Mouse (Mus musculus): ENCODE data around the gene Fdx1l. TPM values are rescaled to one million over a fixed set of nuclear protein-coding genes. Genes with fewer than 3 reads are reported as not detected.

The Fdx1l gene
- polyA plus RNA-seq, 1 experiment from 2014 or later = 61.0 TPM

DNA sequence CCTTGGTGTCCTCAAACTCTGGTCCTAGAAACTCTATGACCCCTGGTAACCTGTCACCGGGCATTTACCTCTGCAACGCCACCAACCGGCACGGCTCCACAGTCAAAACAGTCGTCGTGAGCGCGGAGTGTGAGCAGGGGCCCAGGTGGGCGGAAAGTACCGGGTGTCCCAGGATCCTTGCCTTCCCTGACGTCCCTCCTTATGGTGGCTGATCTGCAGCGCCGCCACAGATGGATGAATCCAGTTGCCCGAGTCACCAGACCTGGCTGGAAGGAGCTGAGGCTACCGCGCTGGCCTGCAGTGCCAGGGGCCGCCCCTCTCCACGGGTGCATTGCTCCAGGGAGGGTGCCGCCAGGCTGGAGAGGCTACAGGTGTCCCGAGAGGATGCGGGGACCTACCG is 36.7 kb downstream of the Fdx1l start:
- CTCF ChIA-PET = no interaction called here

DNA sequence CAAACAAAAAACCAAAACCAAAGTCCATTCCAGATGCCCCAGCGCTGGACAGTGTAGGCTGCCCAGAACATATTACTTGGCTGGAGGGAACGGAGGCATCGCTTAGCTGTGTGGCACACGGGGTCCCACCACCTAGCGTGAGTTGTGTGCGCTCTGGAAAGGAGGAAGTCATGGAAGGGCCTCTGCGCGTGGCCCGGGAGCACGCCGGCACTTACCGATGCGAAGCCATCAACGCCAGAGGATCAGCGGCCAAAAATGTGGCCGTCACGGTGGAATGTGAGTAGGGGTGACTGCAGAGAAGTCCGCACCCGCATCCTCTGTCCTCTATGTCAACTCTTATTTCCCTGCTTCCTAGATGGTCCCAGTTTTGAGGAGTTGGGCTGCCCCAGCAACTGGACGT is 37.3 kb downstream of the Fdx1l start:
- ATAC-seq (no peak), DNase-seq (ENCODE audit: low read depth, low spot score) (no peak)
- in situ Hi-C loops (cut with MboI; ENCODE audit: low pct_unique_long_range_greater_than_20kb) = no loop called here
- ChIA-PET CTCF (no interaction called here), POLR2A (no interaction called here)
- no peaks in the 10 kb centered on the region for H3K27me3 ChIP-seq
- TF ChIP-seq CTCF (IDR thresholded peaks at IDR 0.05) = no peak

More for the DNA sequence above, 36.7 kb downstream of the Fdx1l start:
- POLR2A ChIA-PET = no interaction called here
- in situ Hi-C loops (cut with MboI; ENCODE audit: low pct_unique_long_range_greater_than_20kb) = no loop called here
- no peak for TF ChIP-seq CTCF (IDR thresholded peaks at IDR 0.05)
- no peak for ATAC-seq
- no peak for DNase-seq (ENCODE audit: low read depth, low spot score)
- H3K27me3 ChIP-seq = no peaks in the 10 kb centered on the region

- DNase-seq (ENCODE audit: low read depth, low spot score) = no peak
- ATAC-seq = no peak
- no peak for TF ChIP-seq CTCF (IDR thresholded peaks at IDR 0.05)
- H3K27me3 ChIP-seq = no peaks in the 10 kb centered on the region
- in situ Hi-C loops (cut with MboI; ENCODE audit: low pct_unique_long_range_greater_than_20kb) = no loop called here
- CTCF ChIA-PET = no interaction called here
- POLR2A ChIA-PET = no interaction called here
These were observed 37.8 kb downstream of the Fdx1l start for GRCm38 (mm10) chr9:21035586-21035985.

- ATAC-seq = no peak
- ChIA-PET POLR2A (no interaction called here), CTCF (no interaction called here)
- no peak for TF ChIP-seq CTCF (IDR thresholded peaks at IDR 0.05)
- H3K27me3 ChIP-seq = no peaks in the 10 kb centered on the region
- in situ Hi-C loops (cut with MboI; ENCODE audit: low pct_unique_long_range_greater_than_20kb) = loop anchor here (5.0 kb wide), 2 partner anchors 38 to 98 kb away; partner anchors contain the start of genes Fdx1l, Gm49373 and Tyk2
- DNase-seq (ENCODE audit: low read depth, low spot score) = no peak
These were observed 38.8 kb downstream of the Fdx1l start for GRCm38 (mm10) chr9:21034481-21035085.

- in situ Hi-C loops (cut with MboI; ENCODE audit: low pct_unique_long_range_greater_than_20kb) = loop anchor here (5.0 kb wide), 2 partner anchors 39 to 99 kb away; partner anchors contain the start of genes Fdx1l, Gm49373 and Tyk2
- peak; percentile 55 for ATAC-seq
- CTCF ChIA-PET = interaction anchor here (1.5 kb wide), 1 partner anchor 104 kb away, joined by 6 read pairs; no protein-coding TSS in a partner anchor
- POLR2A ChIA-PET = interaction anchor here (0.6 to 1.0 kb wide), 2 partner anchors 33 to 82 kb away, joined by 3 read pairs; no protein-coding TSS in a partner anchor
- DNase-seq (ENCODE audit: low read depth, low spot score) = peak; percentile 48
- H3K27me3 ChIP-seq = no peaks in the 10 kb centered on the region
- TF ChIP-seq CTCF (IDR thresholded peaks at IDR 0.05) = no peak
These were observed 40.3 kb downstream of the Fdx1l start for GRCm38 (mm10) chr9:21033136-21033535.

DNA sequence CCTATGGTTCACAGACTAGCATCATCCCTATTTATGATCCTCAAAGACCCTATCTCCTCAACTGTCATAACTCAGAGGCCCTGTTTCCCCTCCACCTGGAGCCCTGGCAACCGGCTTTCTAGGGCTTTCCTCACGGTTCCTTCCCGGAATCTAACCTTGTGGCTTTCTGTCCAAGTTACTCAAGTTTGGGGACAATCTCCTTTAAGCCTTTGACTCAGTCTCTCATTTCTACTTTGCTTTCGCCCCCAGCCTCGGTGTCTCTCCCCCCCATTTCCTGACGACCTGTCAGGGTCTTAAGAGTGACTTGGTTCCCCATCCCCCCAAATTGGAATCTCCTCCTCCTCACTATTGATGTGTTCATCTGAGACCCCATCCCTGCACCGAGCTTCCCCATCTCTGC is 40.9 kb downstream of the Fdx1l start:
- ATAC-seq (no peak), DNase-seq (ENCODE audit: low read depth, low spot score) (no peak)
- POLR2A ChIA-PET = no interaction called here
- no peak for TF ChIP-seq CTCF (IDR thresholded peaks at IDR 0.05)
- CTCF ChIA-PET = interaction anchor here (1.5 kb wide), 1 partner anchor 105 kb away, joined by 6 read pairs; no protein-coding TSS in a partner anchor
- in situ Hi-C loops (cut with MboI; ENCODE audit: low pct_unique_long_range_greater_than_20kb) = loop anchor here (5.0 kb wide), 2 partner anchors 40 to 100 kb away; partner anchors contain the start of genes Fdx1l, Gm49373 and Tyk2
- H3K27me3 ChIP-seq = no peaks in the 10 kb centered on the region

DNA sequence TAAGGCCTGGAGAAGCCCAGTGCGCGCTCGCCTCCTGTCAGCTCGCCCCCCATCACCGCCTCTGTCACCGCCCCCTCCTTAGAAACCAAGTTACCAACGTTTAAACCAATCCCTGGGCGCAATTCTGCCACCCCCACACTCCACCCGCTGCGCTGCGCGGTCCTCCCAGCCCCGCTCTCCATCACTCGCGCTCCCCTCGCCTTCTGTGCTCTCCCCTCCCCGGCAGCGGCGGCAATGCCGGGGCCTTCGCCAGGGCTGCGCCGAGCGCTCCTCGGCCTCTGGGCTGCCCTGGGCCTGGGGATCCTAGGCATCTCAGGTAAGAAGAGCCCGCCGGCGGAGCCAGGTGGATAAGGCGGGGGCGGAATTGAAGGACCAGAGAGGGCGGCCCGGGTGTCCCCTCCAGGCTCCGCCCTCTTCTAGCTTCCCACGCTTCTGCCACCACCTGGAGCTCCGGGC is 41.5 kb downstream of the Fdx1l start, which contains the start of gene Icam5:
Gene Icam5 (plus strand): TSS at position 178 of the 456 bp plus-strand sequence.
- DNase-seq (ENCODE audit: low read depth, low spot score) = no peak
- in situ Hi-C loops (cut with MboI; ENCODE audit: low pct_unique_long_range_greater_than_20kb) = loop anchor here (5.0 kb wide), 2 partner anchors 40 to 100 kb away; partner anchors contain the start of genes Fdx1l, Gm49373 and Tyk2
- ChIA-PET POLR2A (no interaction called here), CTCF (interaction anchor here (1.8 kb wide), 2 partner anchors 106 to 133 kb away, joined by 5 to 8 read pairs; partner anchors contain the start of gene Eif3g)
- no peaks in the 10 kb centered on the region for H3K27me3 ChIP-seq
- peak; percentile 2 for ATAC-seq
- TF ChIP-seq CTCF (IDR thresholded peaks at IDR 0.05) = no peak

GRCm38 (mm10) chr9:21031251-21031895 is 42.0 kb downstream of the Fdx1l start:
- TF ChIP-seq CTCF (IDR thresholded peaks at IDR 0.05) = no peak
- CTCF ChIA-PET = interaction anchor here (0.9 to 1.9 kb wide), 9 partner anchors 19 to 133 kb away, joined by 3 to 8 read pairs (median 6); partner anchors contain the start of genes Eif3g, Fdx1l and Gm49373
- in situ Hi-C loops (cut with MboI; ENCODE audit: low pct_unique_long_range_greater_than_20kb) = loop anchor here (5.0 kb wide), 2 partner anchors 41 to 101 kb away; partner anchors contain the start of genes Fdx1l, Gm49373 and Tyk2
- ATAC-seq (peak; percentile 22), DNase-seq (ENCODE audit: low read depth, low spot score) (no peak)
- H3K27me3 ChIP-seq = no peaks in the 10 kb centered on the region
- POLR2A ChIA-PET = interaction anchor here (0.7 to 1.4 kb wide), 2 partner anchors 133 to 193 kb away, joined by 6 read pairs; partner anchors contain the start of gene Eif3g

DNA sequence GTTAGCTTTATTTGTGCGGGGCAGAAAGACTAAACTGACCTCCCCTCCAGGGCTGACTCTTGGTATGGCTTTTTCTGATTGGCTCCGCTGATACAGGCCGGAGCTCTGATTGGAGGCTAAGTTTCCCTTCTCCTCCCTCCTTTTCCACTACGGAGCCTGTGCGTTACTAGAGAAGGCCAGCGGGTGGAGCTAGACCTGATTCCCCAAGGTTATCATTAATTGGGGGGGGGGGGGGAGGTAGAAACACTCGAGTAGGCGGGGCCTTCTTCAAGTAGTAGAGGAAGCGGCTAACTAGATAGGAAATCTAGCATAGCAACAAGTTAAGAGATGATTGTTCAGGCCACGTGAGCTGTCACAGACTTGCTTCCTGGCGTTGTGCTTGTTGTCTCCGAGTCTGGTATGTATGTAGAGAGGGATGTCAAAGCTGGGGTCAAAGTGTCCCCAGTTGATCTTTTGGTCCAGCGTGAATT is 42.6 kb downstream of the Fdx1l start:
- in situ Hi-C loops (cut with MboI; ENCODE audit: low pct_unique_long_range_greater_than_20kb) = loop anchor here (5.0 kb wide), 2 partner anchors 41 to 101 kb away; partner anchors contain the start of genes Fdx1l, Gm49373 and Tyk2
- peak; percentile 54 for ATAC-seq
- peak; percentile 83 for DNase-seq (ENCODE audit: low read depth, low spot score)
- no peak for TF ChIP-seq CTCF (IDR thresholded peaks at IDR 0.05)
- CTCF ChIA-PET = interaction anchor here (0.8 to 1.9 kb wide), 11 partner anchors 11 to 132 kb away, joined by 3 to 8 read pairs (median 5); partner anchors contain the start of genes Eif3g, Fdx1l and Gm49373
- no peaks in the 10 kb centered on the region for H3K27me3 ChIP-seq
- POLR2A ChIA-PET = interaction anchor here (0.7 to 1.4 kb wide), 2 partner anchors 132 to 193 kb away, joined by 6 read pairs; partner anchors contain the start of gene Eif3g

- H3K27me3 ChIP-seq = no peaks in the 10 kb centered on the region
These were observed 43.3 kb downstream of the Fdx1l start for GRCm38 (mm10) chr9:21030055-21030600.

More at GRCm38 (mm10) chr9:21030055-21030600, 43.3 kb downstream of the Fdx1l start:
- TF ChIP-seq CTCF (IDR thresholded peaks at IDR 0.05) = no peak
- CTCF ChIA-PET = interaction anchor here (0.8 to 1.9 kb wide), 14 partner anchors 10 to 131 kb away, joined by 3 to 8 read pairs (median 4); partner anchors contain the start of genes Eif3g, Fdx1l and Gm49373
- ATAC-seq (no peak), DNase-seq (ENCODE audit: low read depth, low spot score) (no peak)
- in situ Hi-C loops (cut with MboI; ENCODE audit: low pct_unique_long_range_greater_than_20kb) = loop anchor here (5.0 kb wide), 2 partner anchors 42 to 102 kb away; partner anchors contain the start of genes Fdx1l, Gm49373 and Tyk2
- POLR2A ChIA-PET = interaction anchor here (1.1 to 1.4 kb wide), 2 partner anchors 23 to 131 kb away, joined by 3 to 6 read pairs; partner anchors contain the start of gene Eif3g

Measured in Patski (cell line).